Mouse (Mus musculus): ENCODE data around the gene Adgre5.
A peak's percentile ranks its signal among the peaks of the same experiment; 100 is the strongest.

GRCm38 (mm10) chr8:83741849-83742655 lies 926 bp upstream of the Adgre5 start:
- TF ChIP-seq POLR2A (IDR thresholded peaks at IDR 0.05; ENCODE audit: low read depth, low read length) (no peak; the same call in 1 of the 2 replicates), MXI1 (IDR thresholded peaks at IDR 0.05; ENCODE audit: low read depth, low read length) (no peak), CHD2 (IDR thresholded peaks at IDR 0.05; ENCODE audit: low read length) (no peak), KAT2A (IDR thresholded peaks at IDR 0.05; ENCODE audit: insufficient replicate concordance, low read length) (no peak), MAX (IDR thresholded peaks at IDR 0.05; ENCODE audit: low read length) (no peak), RCOR1 (conservative IDR thresholded peaks at IDR 0.05; ENCODE audit: low read depth, low read length) (no peak), IRF4 (IDR thresholded peaks at IDR 0.05; ENCODE audit: low read depth, low read length) (no peak), CTCF (conservative IDR thresholded peaks at IDR 0.05 in 1 of 2, IDR thresholded peaks at IDR 0.05 in 1 of 2; ENCODE audit: low read depth in 2 of 2, low read length in 2 of 2) (no peak), MAFK (IDR thresholded peaks at IDR 0.05; ENCODE audit: insufficient replicate concordance, low read length) (no peak), EP300 (IDR thresholded peaks at IDR 0.05; ENCODE audit: low read length) (no peak), ELF1 (IDR thresholded peaks at IDR 0.05; ENCODE audit: low read depth, low read length) (no peak), USF1 (IDR thresholded peaks at IDR 0.05; ENCODE audit: low read depth, low read length) (peak; percentile 70), JUN (IDR thresholded peaks at IDR 0.05; ENCODE audit: insufficient read depth, low read depth, low read length) (no peak)
